Mouse (Mus musculus): ENCODE measurements around the gene Sept3. TPM values are rescaled to one million over a fixed set of nuclear protein-coding genes. Genes with fewer than 3 reads are reported as not detected.

Gene Sept3
- polyA plus RNA-seq, 1 experiment from 2014 or later = 0.16 TPM

DNA sequence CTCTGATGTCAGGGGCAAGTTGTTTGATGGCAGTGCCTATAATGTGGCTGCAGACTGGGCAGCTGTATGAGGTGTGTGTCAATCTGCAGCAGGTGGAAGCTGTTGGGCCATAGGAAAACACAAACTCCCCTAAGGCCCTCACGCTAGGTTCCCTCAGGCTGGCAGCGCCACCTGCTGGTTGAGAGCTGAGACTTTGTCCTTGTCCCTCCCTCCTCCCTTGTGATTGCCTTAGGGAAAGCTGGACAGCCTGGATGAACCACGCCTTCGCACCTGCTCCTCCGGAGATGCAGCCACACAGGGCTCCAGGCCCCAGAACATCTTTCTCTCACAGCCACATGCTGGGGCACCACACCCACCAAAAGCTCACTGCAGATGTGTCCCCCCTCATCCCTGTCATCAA lies 3.5 kb upstream of the Sept3 start:
- ATAC-seq (ENCODE audit: insufficient read depth) = no peak
- 2% methylated on average over 5 of the region's 5 CpGs for WGBS (ENCODE audit: insufficient replicate concordance)
- Histone ChIP-seq H3K36me3 (replicated peaks) (no peaks in the 10 kb centered on the region), H3K27me3 (peaks cover 51% of the 10 kb centered on the region), H3K4me2 (no peak overlapping the region), H3K4me1 (replicated peaks) (peaks cover 18% of the 10 kb centered on the region), H3K9ac (no peak overlapping the region), H3K9me3 (replicated peaks) (no peaks in the 10 kb centered on the region), H3K4me3 (replicated peaks) (no peak overlapping the region), H3K27ac (replicated peaks) (no peak overlapping the region)

DNA sequence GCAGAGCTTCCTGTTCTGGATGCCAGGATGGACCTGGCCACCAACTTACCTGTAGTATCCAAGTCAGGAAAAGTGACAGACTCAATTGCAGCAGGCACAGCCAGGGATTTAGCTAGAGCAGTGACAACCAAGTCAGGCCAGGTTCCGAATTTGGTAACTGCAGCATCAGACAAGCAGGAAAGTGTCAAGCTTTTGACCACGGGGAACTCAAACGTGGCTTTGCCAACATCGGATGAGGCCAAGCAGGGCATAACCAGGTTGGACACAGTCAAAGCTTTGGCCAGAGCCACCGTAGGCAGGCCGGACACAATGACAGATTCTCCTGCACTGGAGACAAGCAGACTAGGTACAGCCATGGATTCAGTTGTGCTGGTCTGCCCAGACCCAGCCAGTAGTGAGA lies 2.4 kb upstream of the Sept3 start:
- H3K4me2 ChIP-seq = no peak overlapping the region

DNA sequence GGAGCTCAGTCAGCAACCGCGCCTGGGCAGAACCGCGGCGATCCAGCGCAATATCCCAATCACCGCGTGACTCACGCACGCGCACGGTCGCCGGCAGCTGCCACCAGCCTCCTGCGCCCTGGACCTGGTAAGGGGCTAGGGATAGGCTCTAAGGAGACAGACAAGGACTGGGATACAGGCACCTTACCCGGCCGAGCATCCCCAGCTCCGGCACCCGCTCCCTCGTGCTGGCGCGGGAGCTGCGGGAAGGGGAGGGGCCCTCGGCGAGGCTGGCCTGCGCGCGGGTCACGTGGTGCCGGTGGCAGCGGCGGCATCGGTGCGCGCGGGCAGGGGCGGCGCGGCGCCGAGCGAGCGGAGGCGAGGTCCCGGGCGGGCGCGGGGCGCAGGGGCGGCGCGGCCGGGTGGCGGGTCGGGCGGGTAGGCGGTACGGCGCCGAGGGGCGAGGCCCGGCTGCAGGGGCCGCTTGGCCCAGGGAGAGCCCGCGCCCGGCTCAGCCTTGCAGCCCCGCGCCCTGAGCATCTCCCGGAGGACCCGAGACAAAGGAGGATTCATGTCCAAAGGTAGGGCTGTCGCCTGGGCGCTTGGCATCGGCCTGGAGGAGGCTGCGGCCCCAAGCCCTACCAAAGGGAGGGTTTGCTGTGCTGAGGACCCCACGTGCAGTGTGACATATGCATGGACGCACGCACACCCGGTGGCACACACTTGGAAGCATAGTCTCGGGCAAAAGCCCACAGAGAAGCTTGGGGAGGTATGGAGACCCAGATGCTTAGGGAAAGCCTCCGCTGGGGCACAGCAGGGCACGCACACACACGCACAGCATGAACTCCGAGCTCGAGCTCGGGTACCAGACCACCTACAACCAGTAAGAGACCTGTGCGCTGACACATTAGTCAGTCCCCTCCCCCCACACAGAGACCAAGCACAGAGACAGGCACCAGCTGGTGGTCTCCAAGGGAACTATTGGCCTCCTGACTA lies 521 bp downstream of the Sept3 start:
- Histone ChIP-seq H3K4me2 (peak overlapping the region; percentile 65), H3K9me3 (replicated peaks) (no peaks in the 10 kb centered on the region), H3K4me1 (replicated peaks) (peaks cover 18% of the 10 kb centered on the region), H3K9ac (no peak overlapping the region), H3K4me3 (replicated peaks) (peak overlapping the region; percentile 39), H3K27me3 (peaks cover 73% of the 10 kb centered on the region), H3K36me3 (replicated peaks) (no peaks in the 10 kb centered on the region), H3K27ac (replicated peaks) (no peak overlapping the region)
- 1% methylated on average over 85 of the region's 86 CpGs for WGBS (ENCODE audit: insufficient replicate concordance)
- ATAC-seq (ENCODE audit: insufficient read depth) = no peak

More for the DNA sequence above, 2.4 kb upstream of the Sept3 start:
- Histone ChIP-seq H3K9ac (no peak overlapping the region), H3K4me1 (replicated peaks) (peaks cover 18% of the 10 kb centered on the region), H3K9me3 (replicated peaks) (no peaks in the 10 kb centered on the region), H3K4me3 (replicated peaks) (no peak overlapping the region), H3K36me3 (replicated peaks) (no peaks in the 10 kb centered on the region), H3K27ac (replicated peaks) (no peak overlapping the region), H3K27me3 (peaks cover 62% of the 10 kb centered on the region)
- WGBS (ENCODE audit: insufficient replicate concordance) = 67% methylated on average over 6 of the region's 6 CpGs
- no peak for ATAC-seq (ENCODE audit: insufficient read depth)

DNA sequence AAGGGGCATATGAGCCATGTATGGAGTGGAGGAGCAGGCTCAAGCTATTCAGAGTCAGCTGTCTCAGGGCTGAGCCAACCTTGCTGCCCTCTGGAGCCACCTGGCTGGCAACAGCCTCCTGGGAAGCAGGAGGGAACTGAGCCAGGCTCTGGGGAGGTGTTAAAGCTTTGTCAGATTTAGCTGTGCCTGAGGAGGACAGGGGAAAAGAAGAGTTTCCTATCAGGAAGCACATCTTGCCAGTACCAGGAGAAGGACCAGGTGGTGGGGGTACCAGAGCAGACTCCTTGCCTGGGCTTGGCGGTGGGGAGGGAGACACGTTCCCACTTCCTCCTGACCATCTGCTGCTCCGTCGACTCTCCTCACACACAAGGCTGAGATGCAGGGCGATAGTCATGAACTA lies 2.9 kb downstream of the Sept3 start:
- WGBS (ENCODE audit: insufficient replicate concordance) = 26% methylated on average over 5 of the region's 5 CpGs
- Histone ChIP-seq H3K4me1 (replicated peaks) (peaks cover 10% of the 10 kb centered on the region), H3K9ac (no peak overlapping the region), H3K36me3 (replicated peaks) (no peaks in the 10 kb centered on the region), H3K4me2 (no peak overlapping the region), H3K4me3 (replicated peaks) (no peak overlapping the region), H3K27me3 (peaks cover 56% of the 10 kb centered on the region), H3K27ac (replicated peaks) (no peak overlapping the region), H3K9me3 (replicated peaks) (no peaks in the 10 kb centered on the region)
- ATAC-seq (ENCODE audit: insufficient read depth) = no peak

DNA sequence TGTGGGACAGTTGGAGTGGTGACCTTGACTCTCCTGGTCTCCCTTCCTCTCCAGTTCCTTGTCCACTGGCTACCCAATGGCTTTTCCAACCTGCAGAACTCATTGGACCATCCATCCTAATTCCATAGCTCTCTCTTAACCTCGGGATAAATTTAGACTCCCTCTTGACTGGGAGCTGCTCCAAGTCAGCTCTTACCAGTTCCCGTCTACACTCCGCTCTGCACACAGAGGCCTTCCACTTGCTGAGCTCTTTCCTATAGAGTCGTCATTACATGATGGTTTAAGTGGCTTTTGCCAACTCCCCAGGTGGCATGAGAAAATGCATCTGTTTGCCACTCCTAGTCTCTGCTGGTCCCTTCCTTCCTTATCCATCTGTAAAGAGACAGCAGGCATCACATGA lies 5.9 kb downstream of the Sept3 start:
- no peaks in the 10 kb centered on the region for H3K36me3 ChIP-seq (replicated peaks)
- no peak for ATAC-seq (ENCODE audit: insufficient read depth)
- no peak overlapping the region for H3K4me2 ChIP-seq
- 68% methylated on average over 4 of the region's 4 CpGs for WGBS (ENCODE audit: insufficient replicate concordance)
- no peaks in the 10 kb centered on the region for H3K9me3 ChIP-seq (replicated peaks)
- H3K9ac ChIP-seq = no peak overlapping the region
- H3K27ac ChIP-seq (replicated peaks) = no peak overlapping the region
- H3K4me3 ChIP-seq (replicated peaks) = no peak overlapping the region
- peaks cover 29% of the 10 kb centered on the region for H3K27me3 ChIP-seq
- 0 out of 2 replicates have a peak, but pooled peaks cover 1% of the 10 kb centered on the region for H3K4me1 ChIP-seq (replicated peaks)

DNA sequence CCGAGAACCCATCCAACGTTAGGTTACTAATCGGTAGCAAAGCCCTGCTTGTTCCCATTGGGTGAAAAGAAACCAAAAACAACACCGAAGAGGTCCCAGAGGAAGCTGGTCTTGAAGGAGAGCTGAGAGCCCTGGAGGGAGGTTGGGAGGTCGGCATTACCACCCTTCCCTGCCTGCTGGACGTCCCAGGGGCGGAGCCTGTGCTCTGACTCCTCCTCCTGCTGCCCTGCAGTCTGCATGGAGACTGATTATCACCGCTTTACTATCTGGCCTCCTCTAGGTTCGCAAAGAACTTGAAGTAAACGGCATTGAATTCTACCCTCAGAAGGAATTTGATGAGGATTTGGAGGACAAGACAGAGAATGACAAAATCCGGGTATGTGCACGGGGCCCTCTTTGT lies 11.5 kb downstream of the Sept3 start:
- no peak for ATAC-seq (ENCODE audit: insufficient read depth)
- Histone ChIP-seq H3K4me1 (replicated peaks) (peaks cover 11% of the 10 kb centered on the region), H3K27me3 (peaks cover 7% of the 10 kb centered on the region; the same call in 1 of the 2 replicates), H3K9me3 (replicated peaks) (no peaks in the 10 kb centered on the region), H3K4me2 (no peak overlapping the region), H3K4me3 (replicated peaks) (no peak overlapping the region), H3K36me3 (replicated peaks) (no peaks in the 10 kb centered on the region), H3K27ac (replicated peaks) (no peak overlapping the region), H3K9ac (no peak overlapping the region)
- 32% methylated on average over 12 of the region's 12 CpGs for WGBS (ENCODE audit: insufficient replicate concordance)

DNA sequence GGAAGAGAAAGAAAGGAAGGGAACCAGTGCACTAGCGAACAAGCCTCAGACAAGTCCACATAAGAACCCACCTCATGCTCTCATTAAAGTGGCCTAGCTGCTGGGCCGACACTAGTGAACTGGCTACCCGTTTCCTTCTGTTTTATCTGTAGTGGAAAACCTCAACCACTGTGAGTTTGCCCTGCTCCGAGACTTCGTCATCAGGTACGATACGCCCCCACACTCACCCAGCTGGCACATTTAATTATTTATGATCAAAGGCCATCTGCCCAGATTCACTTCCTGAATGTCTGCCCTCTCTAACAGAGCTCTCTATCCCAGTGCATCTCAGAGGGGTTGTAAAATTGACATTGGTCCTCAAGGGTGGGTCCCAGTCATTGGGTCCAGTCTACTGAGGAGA lies 15.6 kb downstream of the Sept3 start:
- no peak overlapping the region for H3K27ac ChIP-seq (replicated peaks)
- no peak for ATAC-seq (ENCODE audit: insufficient read depth)
- H3K4me2 ChIP-seq = no peak overlapping the region
- no peaks in the 10 kb centered on the region for H3K36me3 ChIP-seq (replicated peaks)
- H3K9me3 ChIP-seq (replicated peaks) = no peaks in the 10 kb centered on the region
- no peak overlapping the region for H3K4me3 ChIP-seq (replicated peaks)
- peaks cover 20% of the 10 kb centered on the region for H3K4me1 ChIP-seq (replicated peaks)
- H3K9ac ChIP-seq = no peak overlapping the region
- WGBS (ENCODE audit: insufficient replicate concordance) = 59% methylated on average over 7 of the region's 7 CpGs
- peaks cover 26% of the 10 kb centered on the region for H3K27me3 ChIP-seq

DNA sequence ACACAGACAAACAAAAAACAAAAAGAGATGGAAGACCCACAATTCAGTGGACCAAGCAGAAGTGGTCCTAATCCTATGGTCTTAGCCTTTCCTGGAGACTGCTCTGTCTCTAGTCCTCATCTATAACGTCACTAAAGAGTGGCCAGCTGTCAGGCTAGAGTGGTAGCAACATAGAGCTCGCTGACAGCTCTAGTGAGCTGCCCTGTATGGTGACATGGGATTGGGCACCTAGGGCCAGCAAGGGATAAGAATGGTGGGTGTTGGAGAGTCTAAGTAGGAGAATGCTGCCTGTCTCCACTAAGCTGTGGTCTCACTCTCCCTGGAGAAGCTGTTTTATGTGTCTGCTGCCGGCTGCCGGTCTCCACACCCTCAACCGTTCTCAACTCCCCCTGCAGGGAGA lies 18.2 kb downstream of the Sept3 start:
- H3K9me3 ChIP-seq (replicated peaks) = no peaks in the 10 kb centered on the region
- no peak overlapping the region for H3K27ac ChIP-seq (replicated peaks)
- no peak overlapping the region for H3K4me3 ChIP-seq (replicated peaks)
- ATAC-seq (ENCODE audit: insufficient read depth) = no peak
- H3K36me3 ChIP-seq (replicated peaks) = no peaks in the 10 kb centered on the region
- peaks cover 13% of the 10 kb centered on the region for H3K4me1 ChIP-seq (replicated peaks)
- WGBS (ENCODE audit: insufficient replicate concordance) = 18% methylated on average over 5 of the region's 5 CpGs
- no peak overlapping the region for H3K9ac ChIP-seq
- peaks cover 21% of the 10 kb centered on the region for H3K27me3 ChIP-seq
- no peak overlapping the region for H3K4me2 ChIP-seq

DNA sequence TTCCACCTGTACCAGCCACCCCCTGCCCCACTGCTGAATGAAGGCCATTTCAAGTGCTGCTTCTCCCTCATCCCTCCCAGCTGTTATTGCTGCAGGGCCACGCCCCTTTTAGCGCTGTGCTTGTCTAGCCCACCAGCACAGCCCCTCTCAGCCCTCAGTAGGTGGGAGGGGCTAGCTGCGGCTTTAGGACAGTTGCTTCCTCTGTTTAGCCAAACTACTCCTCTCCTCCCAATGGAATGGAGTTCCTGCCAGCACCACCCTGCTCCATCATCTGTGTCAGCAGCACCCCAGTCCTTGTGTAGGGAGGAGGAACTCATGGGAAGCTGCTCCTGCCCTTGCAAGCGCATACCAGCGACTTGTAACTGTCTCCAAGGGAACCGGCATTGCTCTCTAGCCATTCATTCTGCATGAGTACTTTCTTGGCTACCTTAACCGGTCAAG lies 18.6 kb downstream of the Sept3 start:
- Histone ChIP-seq H3K4me2 (no peak overlapping the region), H3K27ac (replicated peaks) (no peak overlapping the region), H3K27me3 (peaks cover 21% of the 10 kb centered on the region), H3K4me1 (replicated peaks) (peaks cover 13% of the 10 kb centered on the region), H3K4me3 (replicated peaks) (no peak overlapping the region), H3K9ac (no peak overlapping the region), H3K36me3 (replicated peaks) (no peaks in the 10 kb centered on the region), H3K9me3 (replicated peaks) (no peaks in the 10 kb centered on the region)
- ATAC-seq (ENCODE audit: insufficient read depth) = no peak
- 16% methylated on average over 7 of the region's 7 CpGs for WGBS (ENCODE audit: insufficient replicate concordance)

DNA sequence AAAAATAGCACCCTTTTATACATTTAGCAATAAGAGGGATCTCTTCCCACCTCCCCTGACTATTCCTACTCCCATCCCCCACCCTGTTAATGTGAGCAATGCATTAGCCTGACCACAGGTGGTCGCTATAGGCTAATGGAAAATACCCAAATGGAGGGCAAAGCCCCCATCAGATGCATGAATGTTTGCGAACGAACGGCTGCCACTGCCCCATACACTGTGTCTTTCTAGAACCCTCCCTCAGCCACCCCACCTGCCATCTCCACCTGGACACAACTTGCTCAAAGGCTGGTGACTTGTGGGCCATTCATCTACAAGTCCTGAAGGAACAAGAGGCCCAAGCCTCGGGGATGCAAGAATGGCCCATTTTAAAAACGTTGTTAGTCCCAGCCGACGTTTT lies 19.4 kb downstream of the Sept3 start:
- Histone ChIP-seq H3K4me1 (replicated peaks) (peaks cover 17% of the 10 kb centered on the region), H3K27ac (replicated peaks) (no peak overlapping the region), H3K9me3 (replicated peaks) (no peaks in the 10 kb centered on the region), H3K4me3 (replicated peaks) (no peak overlapping the region), H3K36me3 (replicated peaks) (no peaks in the 10 kb centered on the region), H3K4me2 (no peak overlapping the region), H3K9ac (no peak overlapping the region), H3K27me3 (peaks cover 28% of the 10 kb centered on the region)
- ATAC-seq (ENCODE audit: insufficient read depth) = no peak
- WGBS (ENCODE audit: insufficient replicate concordance) = 35% methylated on average over 8 of the region's 8 CpGs

DNA sequence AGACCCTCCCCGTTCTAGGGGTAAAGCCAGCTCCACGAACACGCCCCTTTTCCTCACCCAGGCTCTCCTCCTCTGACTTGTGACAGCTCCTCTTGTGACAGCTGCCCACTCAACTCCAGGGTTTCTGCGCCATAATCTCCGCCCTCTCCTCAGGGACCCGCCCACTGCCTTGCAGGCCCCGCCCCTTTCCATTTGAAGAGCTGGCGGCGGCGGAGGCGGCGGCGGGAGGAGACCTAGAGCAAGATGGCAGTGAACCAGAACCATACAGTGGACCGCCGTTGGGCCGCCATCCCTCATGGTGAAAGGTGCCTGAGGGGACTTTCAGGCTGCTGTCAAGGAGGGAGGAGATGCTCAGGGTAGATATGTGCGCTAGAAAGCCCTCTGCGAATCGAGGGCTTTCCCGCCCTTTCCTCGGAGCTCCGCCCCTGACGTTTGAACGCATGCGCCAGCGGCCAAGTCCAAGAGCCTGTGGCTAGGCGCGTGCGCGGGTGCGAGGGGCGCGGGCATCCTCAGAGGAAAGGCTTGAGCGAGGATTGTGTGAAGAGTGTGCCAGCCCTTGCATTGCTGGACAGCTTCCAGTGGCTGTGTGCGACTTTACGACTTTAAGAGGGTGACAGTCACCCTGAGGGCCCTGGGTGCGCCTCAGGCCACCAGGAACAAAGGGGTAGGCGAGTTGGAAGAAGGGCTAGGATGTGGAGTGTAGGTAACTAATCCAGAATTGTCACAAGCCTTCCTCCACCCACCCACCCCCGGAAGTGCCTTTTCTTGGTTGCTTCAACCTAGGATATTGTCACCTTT lies 24.3 kb downstream of the Sept3 start, which contains the start of gene Wbp2nl:
Wbp2nl (plus strand) TSS at position 191 of the 798 bp plus-strand sequence.
- no peak within 1 kb of the TSS for H3K27ac ChIP-seq (replicated peaks)
- peaks cover 14% of the 10 kb centered on the region for H3K27me3 ChIP-seq
- ATAC-seq (ENCODE audit: insufficient read depth) = no peak
- WGBS (ENCODE audit: insufficient replicate concordance) = 48% methylated on average over 39 of the region's 39 CpGs
- no peaks in the 10 kb centered on the region for H3K9me3 ChIP-seq (replicated peaks)
- no peak within 1 kb of the TSS for H3K9ac ChIP-seq
- no peaks in the 10 kb centered on the region for H3K36me3 ChIP-seq (replicated peaks)
- peaks cover 21% of the 10 kb centered on the region for H3K4me1 ChIP-seq (replicated peaks)
- no peak within 1 kb of the TSS for H3K4me3 ChIP-seq (replicated peaks)
- peak within 1 kb of the TSS; percentile 29; the same call in 1 of the 2 replicates for H3K4me2 ChIP-seq
